Mouse (Mus musculus): ENCODE measurements around the gene Gm4981.
"Not testable (repeated sequence)": the region's sequence is repeated elsewhere in the genome, so short reads cannot be mapped to it uniquely, and the experiment has no call there.

- TF ChIP-seq CTCF (IDR thresholded peaks at IDR 0.05; ENCODE audit: control insufficient read depth, insufficient read depth, insufficient replicate concordance, low read depth, low read length); POLR2A (IDR thresholded peaks at IDR 0.05; ENCODE audit: control insufficient read depth, low read depth, low read length): not testable (repeated sequence)
Measured at GRCm38 (mm10) chr10:58227798-58228197, 8.7 kb downstream of the Gm4981 start.
